Mouse (Mus musculus) gastrocnemius, postnatal 10 days (tissue): ENCODE measurements around the gene Snx21. TPM values are rescaled to one million over a fixed set of nuclear protein-coding genes. Genes with fewer than 3 reads are reported as not detected.

Source experiments
- DNase-seq: peaks from one replicate; pipeline ENCODE4 v3.0.0; 2021; ENCODE audit warnings: mixed read lengths
- total RNA-seq, 2 experiments: library from RNA; stranded (reverse); gene quantifications; 2 replicates each; pipeline ENCODE4 v1.2.3; 2021

Gene Snx21
- total RNA-seq, 2 experiments from 2014 or later, result 18.1 to 20.5 TPM

GRCm38 (mm10) chr2:164769258-164770037, 16.2 kb upstream of the Snx21 start, which contains the start of gene Ube2c:
Gene Ube2c, plus strand, starts transcription at chr2:164769898.
- peak; percentile 94 for DNase-seq

GRCm38 (mm10) chr2:164770279-164770678, 15.3 kb upstream of the Snx21 start:
- no peak for DNase-seq

DNA sequence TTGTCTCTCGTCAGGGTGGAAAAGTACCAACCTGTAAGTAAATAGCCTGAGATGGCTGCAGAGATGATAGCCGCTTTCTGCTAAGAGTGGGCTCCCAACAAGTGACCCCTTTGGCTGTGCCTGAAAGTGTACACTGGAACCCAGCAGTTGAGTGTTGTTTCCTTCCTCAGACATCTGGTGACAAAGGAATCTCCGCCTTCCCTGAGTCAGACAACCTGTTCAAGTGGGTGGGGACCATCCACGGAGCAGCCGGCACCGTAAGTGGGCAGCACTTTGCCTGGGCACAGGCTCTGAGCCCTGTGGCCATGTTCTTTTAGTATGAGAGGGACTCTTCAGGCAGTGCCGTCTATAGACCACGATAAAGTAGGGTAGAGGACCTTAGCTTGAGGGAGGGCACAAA, 14.5 kb upstream of the Snx21 start:
- DNase-seq, result no peak

- no peak for DNase-seq
Observed at GRCm38 (mm10) chr2:164773229-164773988, 12.2 kb upstream of the Snx21 start.

DNA sequence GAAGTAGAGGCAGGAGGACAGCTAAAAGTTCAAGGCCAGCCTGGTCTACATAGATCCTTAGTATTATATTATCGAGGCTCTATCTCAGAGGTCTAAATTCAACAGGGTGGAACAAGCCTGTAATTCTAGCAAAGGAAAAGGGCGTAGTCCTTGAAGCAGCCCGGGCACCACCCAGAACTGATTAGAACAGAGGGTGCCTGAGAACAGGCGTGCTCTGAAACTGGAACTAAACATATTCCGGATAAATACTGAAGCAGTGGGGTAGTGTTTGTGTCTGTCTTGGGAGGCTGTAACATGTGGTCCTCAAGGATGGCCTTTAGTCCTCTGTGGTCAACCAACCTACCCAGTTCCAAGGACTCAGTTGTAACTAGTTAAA, 11.6 kb upstream of the Snx21 start:
- DNase-seq, result no peak

DNA sequence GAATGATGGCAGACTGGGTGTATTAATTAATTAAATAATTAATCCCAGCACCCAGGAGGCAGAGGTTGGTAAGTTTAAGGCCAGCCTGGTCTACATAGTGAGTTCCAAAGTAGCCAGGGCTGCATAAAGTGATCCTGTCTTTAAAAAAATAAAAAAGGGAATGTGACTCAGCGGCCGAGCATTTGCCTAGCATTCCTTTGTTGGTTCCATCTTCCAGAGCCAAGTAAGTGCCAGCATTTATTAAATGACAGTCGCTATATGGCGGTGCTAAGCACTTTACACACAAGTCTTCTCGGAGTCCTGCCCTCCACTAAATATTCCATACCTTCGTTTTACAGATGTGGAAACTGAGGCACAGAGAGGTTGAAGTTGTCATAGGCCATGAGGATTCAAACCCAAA, 9.5 kb upstream of the Snx21 start:
- DNase-seq, result no peak

GRCm38 (mm10) chr2:164776801-164777200, 8.8 kb upstream of the Snx21 start:
- no peak for DNase-seq

DNA sequence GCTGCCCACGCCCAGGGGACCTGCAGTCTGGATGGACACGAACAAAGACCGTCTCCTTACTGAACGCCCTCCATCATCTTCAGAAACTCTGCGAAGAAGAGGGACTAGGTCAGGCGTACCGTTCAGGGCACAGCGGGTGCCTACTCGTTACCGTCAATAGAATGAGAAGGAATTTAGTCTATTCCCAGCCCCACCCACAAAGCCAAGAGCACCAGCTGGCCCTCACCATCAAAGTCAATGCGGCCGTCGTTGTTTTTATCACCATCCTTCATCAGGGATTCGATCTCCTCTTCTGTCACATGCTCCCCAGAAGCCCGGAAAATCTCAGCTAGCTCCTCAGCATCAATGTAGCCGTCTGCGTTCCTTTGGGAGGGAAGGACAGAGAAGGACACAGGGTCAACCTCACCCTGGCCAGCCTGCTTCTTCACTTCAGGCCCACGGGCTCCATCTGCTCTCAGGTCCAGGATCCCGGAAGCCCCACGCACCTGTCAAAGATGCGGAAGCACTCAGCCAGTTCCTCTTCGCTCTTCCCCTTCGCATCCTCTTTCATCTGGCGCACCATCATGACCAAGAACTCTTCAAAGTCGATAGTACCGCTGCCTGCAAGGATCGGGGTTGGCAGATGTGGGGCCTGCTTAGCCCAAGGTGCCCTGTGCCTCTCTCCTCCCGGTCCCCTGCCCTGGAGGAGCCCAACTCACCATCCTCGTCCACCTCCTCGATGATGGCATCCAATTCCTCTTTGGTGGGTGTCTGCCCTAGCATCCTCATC, 8.2 kb upstream of the Snx21 start:
- DNase-seq, result no peak

DNA sequence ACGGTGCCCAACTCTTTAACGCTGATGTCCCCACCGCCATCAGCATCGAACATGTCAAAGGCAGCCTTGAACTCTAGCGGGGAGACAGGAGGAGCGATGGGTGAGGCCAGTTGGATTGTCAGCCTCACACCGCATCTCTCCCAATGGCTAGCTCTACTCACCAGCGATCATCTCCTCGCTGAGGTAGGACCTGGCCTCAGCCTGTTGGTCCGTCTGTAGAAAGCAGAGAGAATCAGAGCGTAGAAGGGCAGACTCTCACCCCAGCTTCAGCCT, 7.7 kb upstream of the Snx21 start:
- no peak for DNase-seq

DNA sequence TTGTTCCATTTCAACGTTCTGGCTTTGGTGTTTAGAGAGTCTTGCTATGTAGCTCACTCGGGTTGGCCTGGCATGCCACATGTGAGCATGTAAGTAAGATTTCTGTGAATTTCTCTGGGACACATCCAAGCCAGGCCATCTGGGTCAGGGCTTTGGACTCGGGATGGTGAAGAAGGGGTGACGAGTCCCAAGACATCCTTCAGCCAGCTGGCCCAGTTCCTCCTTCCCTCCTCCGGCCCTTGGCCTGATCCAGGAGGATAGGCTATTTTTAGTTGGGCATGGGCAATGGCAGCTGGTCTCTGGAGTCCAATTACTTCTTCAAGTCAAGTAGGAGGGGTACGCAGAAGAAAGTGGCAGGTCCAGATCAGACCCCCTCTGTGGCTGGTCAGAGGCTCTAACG, 6.8 kb upstream of the Snx21 start:
- DNase-seq, result peak; percentile 52

DNA sequence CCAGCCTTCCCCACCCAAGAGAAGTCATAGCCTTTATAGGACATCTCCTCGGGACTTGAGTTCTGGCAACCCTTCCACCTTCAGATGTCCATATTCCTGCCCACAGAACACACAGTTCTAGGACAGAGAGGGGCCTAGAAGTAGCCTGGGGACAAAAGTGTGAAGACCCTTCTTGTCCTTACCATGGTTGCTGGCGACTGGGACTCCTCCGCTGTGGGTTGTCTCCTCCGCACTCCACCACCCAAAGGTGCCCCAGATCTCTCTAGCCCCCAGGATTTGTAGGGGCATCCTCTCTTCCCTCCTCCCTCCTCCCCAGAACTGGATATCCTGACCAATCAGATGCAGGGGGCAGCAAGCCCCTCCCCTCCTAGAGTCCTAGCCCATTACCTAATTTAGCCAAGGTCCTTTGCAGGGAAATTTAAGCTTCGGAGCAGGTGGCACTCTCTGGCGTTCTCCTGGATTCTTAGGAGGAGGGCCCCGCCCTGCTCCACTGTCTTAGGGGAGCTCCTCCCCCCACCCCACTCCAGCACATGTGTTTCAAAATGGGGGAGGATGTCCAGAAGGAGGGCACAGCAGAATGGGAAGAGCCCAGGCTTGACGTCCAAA, 6.0 kb upstream of the Snx21 start, which contains the start of gene Tnnc2:
Gene Tnnc2 (minus strand): TSS at position 487 of the 606 bp plus-strand sequence.
- DNase-seq, result peak; percentile 59

DNA sequence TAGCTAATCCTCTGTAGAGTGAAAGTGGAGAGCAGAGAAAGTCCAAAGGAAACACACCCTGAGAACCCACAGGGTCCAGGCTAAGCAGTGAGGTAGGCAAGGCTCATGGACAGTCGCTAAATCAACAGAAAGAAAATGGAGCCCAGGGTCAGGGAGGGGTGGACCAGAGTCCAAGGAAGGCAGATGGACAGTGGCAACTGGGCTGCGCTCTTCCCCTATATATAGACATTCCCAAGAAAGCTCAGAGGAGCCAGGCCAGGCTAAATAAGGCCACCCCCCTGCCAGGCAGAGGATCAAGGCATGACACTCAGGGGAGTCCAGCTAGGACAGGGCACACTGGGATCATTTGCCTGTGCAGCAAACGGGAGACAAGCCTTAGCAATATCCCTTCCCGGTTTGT, 3.7 kb upstream of the Snx21 start:
- DNase-seq, result peak; percentile 52

GRCm38 (mm10) chr2:164783926-164784581, 1.6 kb upstream of the Snx21 start:
- DNase-seq, result no peak

GRCm38 (mm10) chr2:164784869-164785420, 678 bp upstream of the Snx21 start:
- DNase-seq, result no peak

GRCm38 (mm10) chr2:164786388-164786885, 814 bp downstream of the Snx21 start:
- no peak for DNase-seq

- DNase-seq, result no peak
Observed at GRCm38 (mm10) chr2:164787032-164787431, 1.4 kb downstream of the Snx21 start.

DNA sequence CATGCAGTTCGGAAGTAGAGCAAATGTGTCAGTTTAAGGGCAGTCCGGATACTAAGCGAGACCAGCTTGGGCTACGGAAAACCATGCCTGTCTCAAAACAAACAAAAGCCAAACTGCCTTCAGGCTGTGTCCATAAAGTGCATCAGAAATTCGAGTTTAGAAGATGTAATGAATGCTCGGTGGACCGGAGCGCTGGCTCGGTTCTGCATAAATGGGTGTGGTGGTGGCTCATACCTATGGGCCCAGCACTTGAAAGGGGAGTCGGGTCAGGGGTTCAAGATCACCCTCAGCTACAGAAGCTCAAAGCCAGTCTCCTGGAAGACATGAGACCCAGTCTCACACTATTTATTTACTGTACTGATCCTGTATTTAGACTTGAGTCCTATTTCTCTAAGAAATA, 2.2 kb downstream of the Snx21 start:
- no peak for DNase-seq

DNA sequence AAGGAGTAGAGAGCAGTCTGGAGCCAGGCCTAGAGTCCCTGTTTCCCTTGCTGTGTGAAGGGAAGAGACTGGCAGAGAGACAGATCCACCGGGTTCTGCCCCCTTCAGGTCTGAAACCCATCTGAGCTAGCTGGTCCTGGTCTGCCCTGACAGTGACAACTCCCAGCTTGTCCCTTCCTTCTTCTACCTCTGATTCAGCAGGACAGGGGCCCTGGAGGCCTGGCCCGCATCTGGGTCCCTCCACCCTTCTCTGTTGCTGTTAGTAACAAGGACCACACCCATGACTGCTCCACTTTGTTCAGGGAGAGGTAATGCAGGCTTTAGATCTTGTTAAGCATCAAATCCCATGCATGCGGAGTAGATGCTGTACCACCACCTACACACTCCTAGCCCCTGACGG, 2.8 kb downstream of the Snx21 start:
- DNase-seq, result no peak

DNA sequence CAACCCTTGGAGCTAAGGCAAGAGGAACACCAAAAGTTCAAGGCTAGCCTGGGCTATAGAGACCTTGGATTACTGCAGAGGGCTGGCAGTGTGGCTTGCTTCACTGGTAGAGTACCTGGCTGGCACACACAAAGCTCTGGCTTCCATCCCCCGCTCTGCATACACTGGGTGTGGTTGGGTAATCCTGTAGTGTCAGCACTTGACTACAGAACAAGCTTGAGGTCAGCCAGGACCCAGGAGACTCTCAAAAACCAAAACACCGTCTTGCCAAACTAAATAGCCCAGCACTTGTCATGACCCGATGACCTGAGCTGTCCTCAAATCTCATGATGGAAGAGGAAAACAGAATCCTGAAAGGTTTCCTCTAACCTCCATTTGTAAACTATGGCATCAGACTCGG, 4.8 kb downstream of the Snx21 start:
- no peak for DNase-seq

DNA sequence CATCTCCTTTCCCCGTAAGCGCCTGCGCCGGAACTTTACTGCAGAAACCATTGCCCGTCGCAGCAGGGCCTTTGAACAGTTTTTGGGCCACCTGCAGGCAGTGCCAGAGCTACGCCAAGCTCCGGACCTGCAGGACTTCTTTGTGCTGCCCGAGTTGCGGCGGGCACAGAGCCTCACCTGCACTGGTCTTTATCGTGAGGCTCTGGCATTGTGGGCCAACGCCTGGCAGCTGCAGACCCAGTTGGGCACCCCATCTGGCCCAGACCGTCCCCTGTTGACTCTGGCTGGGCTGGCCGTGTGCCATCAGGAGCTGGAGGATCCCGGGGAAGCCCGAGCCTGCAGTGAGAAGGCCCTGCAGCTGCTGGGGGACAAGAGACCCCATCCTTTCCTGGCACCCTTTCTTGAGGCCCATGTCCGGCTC, 6.2 kb downstream of the Snx21 start:
- no peak for DNase-seq

GRCm38 (mm10) chr2:164792400-164793190, 7.0 kb downstream of the Snx21 start:
- no peak for DNase-seq
